Mouse (Mus musculus) cortical plate, adult 2 months (tissue): ENCODE measurements around the gene Cacna2d4. TPM values are rescaled to one million over a fixed set of nuclear protein-coding genes. Genes with fewer than 3 reads are reported as not detected.
"Not testable (repeated sequence)": the region's sequence is repeated elsewhere in the genome, so short reads cannot be mapped to it uniquely, and the experiment has no call there.

ENCODE experiments used
- H3K27ac ChIP-seq: fragments of 200-500 bp; 2 replicates; pipeline ENCODE4 v1.5.1; 2012; ENCODE audit warnings: low read length, control low read depth, inconsistent platforms; ENCODE audit not compliant: insufficient read depth
- H3K4me1 ChIP-seq: fragments of 200-500 bp; 2 replicates; pipeline ENCODE4 v1.6.1; 2011; ENCODE audit warnings: low read length; ENCODE audit not compliant: control insufficient read depth, insufficient read depth
- H3K4me3 ChIP-seq: fragments of 200-500 bp; 2 replicates; pipeline ENCODE4 v1.5.1; 2011; ENCODE audit warnings: mild to moderate bottlenecking, low read length, control low read depth; ENCODE audit not compliant: insufficient read depth
- CTCF ChIP-seq: fragments of 200-500 bp; IDR thresholded peaks from 2 replicates; pipeline ENCODE4 v1.5.1; 2011; ENCODE audit warnings: mild to moderate bottlenecking, control low read depth, low read length; ENCODE audit not compliant: insufficient read depth; ENCODE audit errors: extremely low read depth
- POLR2A ChIP-seq: fragments of 200-500 bp; IDR thresholded peaks from 2 replicates; pipeline ENCODE4 v1.6.1; 2011; ENCODE audit warnings: mild to moderate bottlenecking, low read length, control low read depth; ENCODE audit not compliant: insufficient read depth; ENCODE audit errors: extremely low read depth
- polyA plus RNA-seq: library from polyadenylated mRNA; depleted of rRNA; stranded (reverse); fragments of >200 nt; gene quantifications from 2 replicates; pipeline ENCODE4 v1.2.3, GENCODE M21; 2012

The Cacna2d4 gene
- polyA plus RNA-seq, 1 experiment: 2.9 TPM

DNA sequence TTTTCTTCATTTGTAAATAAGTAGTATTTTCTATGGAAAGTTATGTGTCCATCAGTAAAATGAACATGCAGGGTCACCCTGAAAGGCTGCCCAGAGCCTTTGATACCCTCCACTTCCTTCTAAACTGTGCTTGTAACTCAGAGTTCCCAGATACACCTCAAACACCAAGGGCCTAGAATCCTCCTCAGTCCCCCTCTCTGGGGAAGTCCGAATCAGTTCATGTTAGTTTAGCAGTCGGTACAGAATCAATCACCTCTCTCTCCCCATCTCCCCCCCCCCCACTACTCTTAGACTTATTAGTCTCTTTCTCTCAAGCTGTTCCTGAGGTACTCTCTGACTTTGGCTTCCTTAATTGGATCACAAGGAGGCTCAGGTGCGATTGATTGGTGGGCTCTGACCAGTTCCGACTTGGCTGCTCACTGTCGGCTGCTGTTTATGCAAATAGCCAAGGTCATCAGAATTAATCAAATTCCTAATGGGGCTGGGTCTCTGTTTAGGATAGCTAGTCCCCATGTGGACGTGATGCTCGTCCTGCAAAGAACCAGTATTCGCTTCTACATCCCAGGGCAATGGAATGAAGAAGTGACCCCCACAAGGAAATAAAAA lies 36.9 kb upstream of the Cacna2d4 start:
- H3K27ac ChIP-seq: no peak overlapping the region
- TF ChIP-seq POLR2A (no peak), CTCF (no peak)

DNA sequence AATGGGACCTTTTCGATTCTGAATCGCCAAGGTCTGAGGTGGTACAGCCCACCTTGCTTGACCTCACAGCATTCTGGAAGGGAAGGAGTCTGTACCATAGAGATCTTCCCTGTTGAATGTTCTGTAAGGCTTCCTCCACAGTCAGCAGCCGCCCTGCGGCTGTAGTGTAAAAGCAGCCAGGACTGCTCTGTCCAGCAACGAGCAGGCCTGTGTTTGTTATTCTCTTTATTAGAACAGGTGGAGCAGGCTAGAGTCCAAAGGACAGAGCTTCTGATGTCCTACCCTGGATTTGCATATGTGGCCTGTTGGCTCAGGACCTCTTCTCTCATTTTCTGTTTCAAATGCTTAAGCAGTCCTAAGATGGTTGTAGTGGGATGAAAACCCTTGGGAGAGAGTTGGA lies 36.0 kb upstream of the Cacna2d4 start:
- no peaks in the 10 kb centered on the region; the same call in 1 of the 2 replicates for H3K4me1 ChIP-seq
- TF ChIP-seq POLR2A (no peak), CTCF (no peak)
- H3K27ac ChIP-seq: no peak overlapping the region
- no peak overlapping the region for H3K4me3 ChIP-seq

More for the DNA sequence above, 36.9 kb upstream of the Cacna2d4 start:
- H3K4me3 ChIP-seq: no peak overlapping the region
- no peaks in the 10 kb centered on the region; the same call in 1 of the 2 replicates for H3K4me1 ChIP-seq

DNA sequence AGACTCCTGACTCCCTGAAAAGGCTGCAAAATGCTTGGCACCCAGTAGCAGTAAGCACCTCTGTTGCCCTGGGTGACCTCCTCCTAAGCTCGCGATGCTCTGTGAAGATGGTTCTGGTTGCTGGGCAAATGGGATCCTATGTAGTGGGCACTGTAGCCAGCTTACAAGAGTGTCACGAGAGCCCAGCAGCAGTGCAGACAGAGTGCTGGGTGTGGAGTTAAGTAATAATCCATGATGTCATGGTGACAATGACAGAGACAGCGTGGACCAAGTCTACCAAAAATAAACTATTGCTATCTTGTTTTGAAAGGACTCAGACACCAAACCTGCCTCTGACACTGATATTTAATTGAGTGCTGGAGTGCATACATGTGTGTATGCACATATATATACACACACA lies 34.8 kb upstream of the Cacna2d4 start:
- TF ChIP-seq POLR2A (no peak), CTCF (no peak)
- no peak overlapping the region for H3K4me3 ChIP-seq
- H3K27ac ChIP-seq: no peak overlapping the region
- no peaks in the 10 kb centered on the region; the same call in 1 of the 2 replicates for H3K4me1 ChIP-seq

DNA sequence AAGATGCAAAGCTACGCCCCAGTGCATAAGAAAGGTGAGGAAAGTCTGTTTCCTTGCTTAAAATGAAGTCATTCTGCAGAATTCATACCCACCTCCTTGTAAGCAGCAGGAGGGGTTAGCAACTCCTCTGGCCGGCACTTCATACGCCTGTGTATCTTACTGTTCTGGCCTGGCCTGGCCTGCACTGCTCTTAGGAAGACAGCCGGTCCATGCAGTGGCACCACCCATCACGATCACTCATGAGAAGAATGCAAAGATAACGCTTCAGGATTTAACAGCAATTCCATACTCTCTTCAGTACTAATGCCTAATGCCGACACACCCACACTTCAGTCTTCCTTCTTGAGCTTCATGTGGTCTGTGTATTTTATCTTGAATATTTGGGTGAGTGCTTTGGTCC lies 32.0 kb upstream of the Cacna2d4 start:
- Histone ChIP-seq H3K27ac (no peak overlapping the region), H3K4me3 (no peak overlapping the region), H3K4me1 (no peaks in the 10 kb centered on the region)
- TF ChIP-seq POLR2A: no peak
- TF ChIP-seq CTCF: no peak

DNA sequence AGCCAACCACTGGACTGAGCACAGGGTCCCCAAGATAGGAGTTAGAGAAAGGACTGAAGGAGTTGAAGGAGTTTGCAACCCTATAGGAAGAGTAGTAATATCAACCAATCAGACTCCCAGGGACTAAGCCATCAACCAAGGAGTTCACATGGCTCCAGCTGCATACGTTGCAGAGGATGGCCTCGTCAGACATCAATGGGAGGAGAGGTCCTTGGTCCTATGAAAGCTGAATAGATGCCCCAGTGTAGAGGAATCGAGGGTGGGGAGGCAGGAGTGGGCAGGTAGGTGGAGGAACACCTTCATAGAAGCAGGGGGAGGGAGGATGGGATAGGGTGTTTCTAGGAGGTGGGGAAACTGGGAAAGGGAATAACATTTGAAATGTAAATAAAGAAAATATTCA lies 31.4 kb upstream of the Cacna2d4 start:
- Histone ChIP-seq H3K4me3 (no peak overlapping the region), H3K27ac (no peak overlapping the region), H3K4me1 (no peaks in the 10 kb centered on the region)
- no peak for TF ChIP-seq CTCF
- TF ChIP-seq POLR2A: no peak

DNA sequence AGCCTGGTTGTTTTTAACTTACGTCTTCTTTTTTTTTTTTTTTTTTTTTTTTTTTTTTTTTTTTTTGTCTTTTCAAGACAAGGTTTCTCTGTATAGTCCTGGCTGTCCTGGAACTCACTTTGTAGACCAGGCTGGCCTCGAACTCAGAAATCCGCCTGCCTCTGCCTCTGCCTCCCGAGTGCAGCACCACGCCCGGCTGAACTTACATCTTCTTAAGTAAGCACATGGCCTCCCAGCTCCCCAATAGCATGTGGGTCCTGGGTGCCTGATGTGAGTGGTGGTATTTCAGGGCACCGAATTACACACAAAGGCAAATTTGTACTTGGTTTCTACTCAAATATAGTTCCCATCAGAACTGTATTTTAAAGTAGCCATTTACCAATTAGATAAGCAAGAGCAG lies 30.3 kb upstream of the Cacna2d4 start:
- H3K27ac ChIP-seq, H3K4me1 ChIP-seq, H3K4me3 ChIP-seq: not testable (repeated sequence)

DNA sequence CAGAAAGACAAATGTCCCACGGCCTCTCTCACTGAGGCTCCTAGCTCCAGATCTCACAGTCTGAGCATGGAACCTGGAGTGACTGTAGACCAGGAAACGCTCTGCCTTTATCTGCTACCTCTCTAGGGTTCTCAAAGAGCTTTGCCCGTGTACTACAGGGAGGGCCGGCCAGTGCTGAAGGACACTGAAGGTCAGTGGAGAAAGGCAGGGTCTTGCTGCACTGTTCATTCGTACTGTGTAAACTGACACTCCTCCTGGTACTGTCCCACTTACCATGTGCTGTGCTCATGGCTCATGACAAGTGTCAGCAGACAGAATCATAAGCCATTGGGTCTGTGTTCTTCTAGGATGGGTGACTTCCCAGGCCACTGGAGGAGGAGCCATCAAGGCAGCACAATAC lies 23.0 kb upstream of the Cacna2d4 start:
- H3K4me3 ChIP-seq: no peak overlapping the region
- H3K4me1 ChIP-seq: peaks cover 3% of the 10 kb centered on the region
- H3K27ac ChIP-seq: no peak overlapping the region
- no peak for TF ChIP-seq POLR2A
- TF ChIP-seq CTCF: no peak

DNA sequence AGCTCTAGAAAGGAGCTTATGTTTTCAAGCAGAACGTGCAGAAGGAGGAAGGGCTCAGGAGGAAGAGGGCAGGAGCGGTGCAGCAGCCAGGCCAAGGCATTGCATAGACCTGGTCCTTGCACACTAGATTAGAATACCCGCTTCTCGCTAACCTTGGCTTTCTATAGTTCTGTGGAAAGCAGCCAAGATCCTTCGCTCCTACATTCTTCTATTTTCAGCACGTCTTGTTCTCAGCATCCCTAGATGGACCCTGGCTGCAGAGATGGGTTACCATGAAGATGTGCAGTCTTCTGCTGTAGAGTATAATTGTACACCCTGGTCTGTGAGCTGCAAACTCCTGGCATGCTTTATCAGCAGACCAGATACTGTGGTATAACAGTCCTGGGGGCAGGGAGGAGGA lies 22.1 kb upstream of the Cacna2d4 start:
- no peak overlapping the region; the same call in 1 of the 2 replicates for H3K27ac ChIP-seq
- H3K4me1 ChIP-seq: peaks cover 3% of the 10 kb centered on the region
- no peak overlapping the region for H3K4me3 ChIP-seq
- no peak for TF ChIP-seq CTCF
- no peak for TF ChIP-seq POLR2A

DNA sequence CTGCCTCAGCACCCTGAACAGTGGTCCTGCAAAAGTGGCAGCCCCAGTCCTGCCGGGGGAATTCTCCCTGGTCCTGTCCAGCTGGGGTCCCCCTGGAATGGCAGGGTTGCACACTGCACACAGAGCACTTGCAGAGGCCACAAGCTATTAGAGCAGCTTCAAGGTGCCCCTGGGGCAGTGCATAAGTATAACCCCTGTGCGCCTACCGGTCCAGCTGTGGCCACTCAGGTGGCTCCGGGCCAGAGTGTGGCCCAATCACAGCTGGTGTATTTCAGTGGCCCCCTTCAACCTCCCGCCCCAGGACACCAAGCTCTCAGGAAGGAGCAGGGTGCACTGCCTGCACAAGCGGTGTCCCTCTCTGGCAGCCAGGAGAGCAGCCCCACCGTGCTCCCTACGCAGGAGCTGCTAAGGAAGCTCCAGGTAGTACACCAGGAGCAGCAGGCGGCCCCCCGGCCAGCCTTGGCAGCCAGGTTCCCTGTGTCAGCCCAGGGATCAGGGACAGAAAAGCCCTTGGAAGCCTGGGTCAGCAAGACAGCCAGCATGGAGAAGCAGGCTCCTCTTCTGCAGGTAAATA lies 21.2 kb upstream of the Cacna2d4 start:
- 0 out of 2 replicates have a peak overlapping the region, but pooled peaks have one; percentile 50 for H3K27ac ChIP-seq
- H3K4me1 ChIP-seq: peaks cover 7% of the 10 kb centered on the region
- H3K4me3 ChIP-seq: no peak overlapping the region
- no peak for TF ChIP-seq POLR2A
- TF ChIP-seq CTCF: no peak

DNA sequence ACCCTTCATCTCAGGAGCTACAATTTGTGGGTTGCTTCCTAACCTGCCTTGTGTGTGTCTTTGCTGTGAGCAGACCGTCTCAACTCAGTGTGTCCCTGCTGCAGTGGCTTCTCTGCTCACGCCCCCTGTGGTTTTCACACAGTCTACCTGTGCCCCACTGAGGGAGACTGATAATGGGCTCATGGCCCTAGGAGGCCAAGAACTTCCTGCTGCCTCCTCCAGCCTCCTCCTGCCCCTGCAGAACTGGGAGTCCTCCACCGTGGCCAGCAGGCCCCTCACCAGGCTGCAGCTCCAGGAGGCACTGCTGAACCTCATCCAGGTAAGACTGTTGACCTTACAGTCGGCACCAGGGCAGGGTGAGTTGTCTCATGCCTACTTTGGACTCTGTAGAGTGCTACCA lies 18.7 kb upstream of the Cacna2d4 start:
- H3K4me1 ChIP-seq: peaks cover 10% of the 10 kb centered on the region
- H3K4me3 ChIP-seq: no peak overlapping the region
- H3K27ac ChIP-seq: no peak overlapping the region
- TF ChIP-seq POLR2A (no peak), CTCF (no peak)
